ENCODE assay signal across 8 mouse cellular contexts in genomic region chr11:74837056-74837693, GRCm38 (mm10). TPM values are rescaled to one million over a fixed set of nuclear protein-coding genes. Genes with fewer than 3 reads are reported as not detected.
DNase-seq lines count a peak whose midpoint lies in the region; ATAC-seq lines count a peak whose summit lies in the region.

No protein-coding gene starts in this region.

- peak overlapping the region; percentile 94 for H3K4me2 ChIP-seq in heart, embryonic 11.5 days
- peak overlapping the region; percentile 87 for H3K4me2 ChIP-seq in forebrain, embryonic 13.5 days
- peak overlapping the region; percentile 97 for H3K4me2 ChIP-seq in liver, embryonic 16.5 days (ENCODE audit: low read depth, low read length)

- peak overlapping the region; percentile 62 for H3K4me3 ChIP-seq in heart, embryonic 11.5 days (ENCODE audit: low read depth, low read length)
- peak overlapping the region; percentile 60 for H3K4me3 ChIP-seq in forebrain, embryonic 13.5 days
- peak overlapping the region; percentile 64 for H3K4me3 ChIP-seq in liver, embryonic 16.5 days (ENCODE audit: low read depth, low read length)

- H3K4me1 ChIP-seq in heart, embryonic 11.5 days (ENCODE audit: control insufficient read depth, insufficient read depth, low read length) = peaks cover 50% of the 10 kb centered on the region
- peaks cover 52% of the 10 kb centered on the region for H3K4me1 ChIP-seq in forebrain, embryonic 13.5 days
- peaks cover 61% of the 10 kb centered on the region for H3K4me1 ChIP-seq in liver, embryonic 16.5 days (ENCODE audit: control insufficient read depth, low read depth, low read length)

- no peak for DNase-seq in heart, adult 8-10 months (ENCODE audit: low spot score)
- DNase-seq in left cerebral cortex, postnatal 4 days = no peak
- DNase-seq in left cerebral cortex, adult 8-10 months (ENCODE audit: low spot score in 2 of 2) = no peak
- DNase-seq in thymus, postnatal 14 days = no peak

- peak overlapping the region; percentile 98 for H3K27ac ChIP-seq in heart, embryonic 11.5 days (ENCODE audit: low read depth, low read length)
- peak overlapping the region; percentile 85 for H3K27ac ChIP-seq in forebrain, embryonic 13.5 days
- H3K27ac ChIP-seq in liver, embryonic 16.5 days (ENCODE audit: low read length) = peak overlapping the region; percentile 98

- no peaks in the 10 kb centered on the region for H3K27me3 ChIP-seq in heart, embryonic 11.5 days (ENCODE audit: control insufficient read depth, insufficient read depth, low read length)
- H3K27me3 ChIP-seq in forebrain, embryonic 13.5 days = no peaks in the 10 kb centered on the region
- H3K27me3 ChIP-seq in liver, embryonic 16.5 days (ENCODE audit: control insufficient read depth, insufficient read depth, low read depth, low read length) = no peaks in the 10 kb centered on the region

- no peaks in the 10 kb centered on the region for H3K36me3 ChIP-seq in heart, embryonic 11.5 days (ENCODE audit: control insufficient read depth, insufficient read depth, low read length)
- peaks cover 16% of the 10 kb centered on the region for H3K36me3 ChIP-seq in forebrain, embryonic 13.5 days (ENCODE audit: poor library complexity, severe bottlenecking)
- peaks cover 2% of the 10 kb centered on the region; the same call in 1 of the 2 replicates for H3K36me3 ChIP-seq in liver, embryonic 16.5 days (ENCODE audit: control insufficient read depth, insufficient read depth)

- ATAC-seq in heart, embryonic 11.5 days (replicated peaks; ENCODE audit: insufficient number of reproducible peaks, low FRiP score, low TSS enrichment) = no peak
- ATAC-seq in CD4-positive, CD25-positive, alpha-beta regulatory T cell, adult 4 months = peak; percentile 1
- no peak; the same call in 1 of the 2 replicates for ATAC-seq in forebrain, embryonic 13.5 days
- ATAC-seq in liver, embryonic 16.5 days (ENCODE audit: low read depth) = no peak; the same call in 1 of the 2 replicates

- WGBS in heart, embryonic 11.5 days (ENCODE audit: insufficient replicate concordance) = 46% methylated on average over 16 of the region's 16 CpGs
- WGBS in forebrain, embryonic 13.5 days = 45% methylated on average over 16 of the region's 16 CpGs
- WGBS in liver, embryonic 16.5 days (ENCODE audit: insufficient replicate concordance) = 38% methylated on average over 16 of the region's 16 CpGs

- H3K9ac ChIP-seq in heart, embryonic 11.5 days (ENCODE audit: low read depth, low read length) = peak overlapping the region; percentile 83
- peak overlapping the region; percentile 75 for H3K9ac ChIP-seq in forebrain, embryonic 13.5 days
- peak overlapping the region; percentile 84 for H3K9ac ChIP-seq in liver, embryonic 16.5 days (ENCODE audit: low read depth, low read length)

- H3K9me3 ChIP-seq in heart, embryonic 11.5 days (replicated peaks; ENCODE audit: control insufficient read depth, low read length) = no peaks in the 10 kb centered on the region
- H3K9me3 ChIP-seq in forebrain, embryonic 13.5 days (replicated peaks) = no peaks in the 10 kb centered on the region
- H3K9me3 ChIP-seq in liver, embryonic 16.5 days (replicated peaks; ENCODE audit: control insufficient read depth, low read length) = no peaks in the 10 kb centered on the region

- intact Hi-C loops in left cerebral cortex, postnatal 4 days (cut with DNase I) = no loop called here

RNA-seq across cellular contexts. Expression of gene Mnt, which starts 6.5 kb away (rescaled TPM):
- polyA plus RNA-seq in heart, embryonic 11.5 days (2014; fragmentation: Nextera tagmentation; extraction: Ambion mirVana) = 2.7 and 3.5 TPM in 2 replicates
- 10 to 100 TPM in 3 of 4 experiments, 1 to 10 TPM in 1; 7.4 to 13.4 (median 10.2) TPM for total RNA-seq in heart, adult 8-10 months (2022)
- 1 to 10 TPM; 5.1 to 5.9 TPM for polyA plus RNA-seq in CD4-positive, CD25-positive, alpha-beta regulatory T cell, adult 4 months (2017; shearing (Covaris generic))
- polyA plus RNA-seq in forebrain, embryonic 13.5 days (2015; fragmentation: Nextera tagmentation; extraction: Ambion mirVana) = 6.8 and 8.1 TPM in 2 replicates
- polyA plus RNA-seq in liver, embryonic 16.5 days (2015; fragmentation: Nextera tagmentation; extraction: Ambion mirVana) = 0.90 and 1.2 TPM in 2 replicates
- total RNA-seq in left cerebral cortex, postnatal 4 days (2021) = 10 to 100 TPM; 36.7 to 36.8 TPM
- total RNA-seq in left cerebral cortex, adult 8-10 months (2022) = 10 to 100 TPM; 31.4 to 36.4 (median 33.8) TPM

RNA-seq across cellular contexts. Expression of gene Sgsm2, which starts 59.7 kb away (rescaled TPM):
- 3.9 and 5.5 TPM in 2 replicates for polyA plus RNA-seq in heart, embryonic 11.5 days (2014; fragmentation: Nextera tagmentation; extraction: Ambion mirVana)
- 1 to 10 TPM; 5.3 to 6.4 (median 5.8) TPM for total RNA-seq in heart, adult 8-10 months (2022)
- polyA plus RNA-seq in CD4-positive, CD25-positive, alpha-beta regulatory T cell, adult 4 months (2017; shearing (Covaris generic)) = 1 to 10 TPM; 2.8 to 3.3 TPM
- polyA plus RNA-seq in forebrain, embryonic 13.5 days (2015; fragmentation: Nextera tagmentation; extraction: Ambion mirVana) = 9.7 and 10.5 TPM in 2 replicates
- 0.89 and 1.2 TPM in 2 replicates for polyA plus RNA-seq in liver, embryonic 16.5 days (2015; fragmentation: Nextera tagmentation; extraction: Ambion mirVana)
- total RNA-seq in left cerebral cortex, postnatal 4 days (2021) = 10 to 100 TPM; 65.3 to 72.8 TPM
- total RNA-seq in left cerebral cortex, adult 8-10 months (2022) = 10 to 100 TPM; 80.5 to 93.7 (median 88.2) TPM
